Mouse (Mus musculus) hindbrain, postnatal 0 days (tissue): ENCODE results near the gene Mxra7. TPM values are rescaled to one million over a fixed set of nuclear protein-coding genes. Genes with fewer than 3 reads are reported as not detected.

ENCODE experiments used
- ATAC-seq: fragments of 200-750 bp; cut with Nextera tagmentation; 2 replicates; pipeline ENCODE4 v1.8.0; 2017; ENCODE audit warnings: mild to moderate bottlenecking, moderate TSS enrichment, moderate library complexity
- DNase-seq: peaks from one replicate; pipeline ENCODE4 v3.0.0-alpha.2; 2015; ENCODE audit warnings: low spot score
- H3K27ac ChIP-seq: fragments of 300-500 bp; sonication (generic); 2 replicates; pipeline ENCODE4 v1.5.1; 2014; ENCODE audit warnings: mild to moderate bottlenecking
- H3K27me3 ChIP-seq: fragments of 300-500 bp; sonication (generic); 2 replicates; pipeline ENCODE4 v1.6.1; 2014; ENCODE audit warnings: low read length, mixed read lengths; ENCODE audit not compliant: insufficient read depth
- H3K36me3 ChIP-seq: fragments of 300-500 bp; sonication (generic); 2 replicates; pipeline ENCODE4 v1.6.1; 2014; ENCODE audit warnings: low read length, mixed read lengths; ENCODE audit not compliant: insufficient read depth
- H3K4me1 ChIP-seq: fragments of 300-500 bp; sonication (generic); 2 replicates; pipeline ENCODE4 v1.6.1; 2014; ENCODE audit warnings: antibody characterized with exemption, low read length, mixed read lengths; ENCODE audit not compliant: insufficient read depth
- H3K4me2 ChIP-seq: fragments of 300-500 bp; sonication (generic); 2 replicates; pipeline ENCODE4 v1.6.1; 2014; ENCODE audit warnings: low read depth, mild to moderate bottlenecking, low read length, moderate library complexity, mixed read lengths
- H3K4me3 ChIP-seq: fragments of 300-500 bp; sonication (generic); 2 replicates; pipeline ENCODE4 v1.5.1; 2014; ENCODE audit warnings: low read length
- H3K9ac ChIP-seq: fragments of 300-500 bp; sonication (generic); replicated peaks from 2 replicates; pipeline ENCODE4 v1.6.1; 2014; ENCODE audit warnings: mild to moderate bottlenecking, low read length, moderate library complexity, mixed read lengths
- H3K9me3 ChIP-seq: fragments of 300-500 bp; sonication (generic); 2 replicates; pipeline ENCODE4 v1.6.1; 2016; ENCODE audit warnings: low read length, mixed read lengths
- CTCF ChIP-seq: IDR thresholded peaks from 2 replicates; pipeline ENCODE4 v1.5.1; 2016; ENCODE audit warnings: antibody characterized with exemption, control low read depth, low read depth
- WGBS: fragments of 180-500 bp; shearing (Covaris S2); extraction: QIAGEN DNeasy Blood & Tissue Kit; methylation state at CpG from one replicate; pipeline ENCODE4 v1.1.7; 2014; 5-methylcytosine and 5-hydroxymethylcytosine counted together
- polyA plus RNA-seq: library from polyadenylated mRNA; unstranded; fragments of >200 nt; fragmentation: Nextera tagmentation; extraction: Ambion mirVana; gene quantifications from 2 replicates; pipeline ENCODE4 v1.2.1, GENCODE M21; 2015
- total RNA-seq: library from RNA; depleted of rRNA; stranded (reverse); fragments of >200 nt; gene quantifications from 2 replicates; pipeline ENCODE4 v1.2.3, GENCODE M21; 2014; rRNA removed

Gene Mxra7
- 36.6 and 38.3 TPM in 2 replicates for total RNA-seq
- polyA plus RNA-seq: 41.9 and 50.2 TPM in 2 replicates

- peak within 1 kb of the TSS; percentile 76 for H3K27ac ChIP-seq
- H3K9me3 ChIP-seq: no peaks in the 10 kb centered on the region
- peaks cover 18% of the 10 kb centered on the region for H3K4me1 ChIP-seq
- H3K36me3 ChIP-seq: no peaks in the 10 kb centered on the region
- DNase-seq (peak; percentile 82), ATAC-seq (peak; percentile 59)
- peak within 1 kb of the TSS; percentile 80 for H3K4me2 ChIP-seq
- TF ChIP-seq CTCF: no peak
- H3K4me3 ChIP-seq: peak within 1 kb of the TSS; percentile 68
- 1% methylated on average over 50 of the region's 71 CpGs for WGBS
- H3K27me3 ChIP-seq: no peaks in the 10 kb centered on the region
- peak within 1 kb of the TSS; percentile 69 for H3K9ac ChIP-seq
Measured at GRCm38 (mm10) chr11:116827534-116828165, at the start of gene Mxra7. Gene Mxra7, minus strand, starts transcription at chr11:116828046.

GRCm38 (mm10) chr11:116873987-116874386 lies 46.1 kb upstream of the Mxra7 start:
- Histone ChIP-seq H3K9ac (no peak overlapping the region), H3K27me3 (no peaks in the 10 kb centered on the region), H3K4me2 (no peak overlapping the region), H3K9me3 (no peaks in the 10 kb centered on the region), H3K4me3 (no peak overlapping the region), H3K4me1 (no peaks in the 10 kb centered on the region), H3K36me3 (peaks cover 33% of the 10 kb centered on the region), H3K27ac (no peak overlapping the region)
- DNase-seq (no peak), ATAC-seq (no peak)
- TF ChIP-seq CTCF: no peak
- WGBS: 83% methylated on average over 20 of the region's 20 CpGs

GRCm38 (mm10) chr11:116871538-116871937 lies 43.7 kb upstream of the Mxra7 start:
- Histone ChIP-seq H3K36me3 (peaks cover 35% of the 10 kb centered on the region), H3K4me2 (no peak overlapping the region), H3K4me3 (no peak overlapping the region), H3K9ac (no peak overlapping the region), H3K4me1 (no peaks in the 10 kb centered on the region), H3K27me3 (no peaks in the 10 kb centered on the region), H3K27ac (no peak overlapping the region), H3K9me3 (no peaks in the 10 kb centered on the region)
- TF ChIP-seq CTCF: no peak
- 87% methylated on average over 9 of the region's 9 CpGs for WGBS
- no peak for DNase-seq
- ATAC-seq: no peak

- H3K9me3 ChIP-seq: no peaks in the 10 kb centered on the region
- no peak overlapping the region for H3K4me2 ChIP-seq
- DNase-seq (no peak), ATAC-seq (no peak)
- no peak overlapping the region for H3K27ac ChIP-seq
- no peak overlapping the region for H3K9ac ChIP-seq
- H3K4me1 ChIP-seq: no peaks in the 10 kb centered on the region
- H3K27me3 ChIP-seq: no peaks in the 10 kb centered on the region
- TF ChIP-seq CTCF: no peak
- 83% methylated on average over 4 of the region's 4 CpGs for WGBS
- H3K36me3 ChIP-seq: peaks cover 52% of the 10 kb centered on the region
- H3K4me3 ChIP-seq: no peak overlapping the region
Measured at GRCm38 (mm10) chr11:116869641-116870040, 41.8 kb upstream of the Mxra7 start.

- H3K27ac ChIP-seq: no peak overlapping the region
- TF ChIP-seq CTCF: no peak
- no peak overlapping the region for H3K4me3 ChIP-seq
- DNase-seq: no peak
- ATAC-seq: no peak
- H3K4me1 ChIP-seq: no peaks in the 10 kb centered on the region
- H3K9me3 ChIP-seq: no peaks in the 10 kb centered on the region
- WGBS: 94% methylated on average over 8 of the region's 8 CpGs
- H3K9ac ChIP-seq: no peak overlapping the region
- H3K4me2 ChIP-seq: no peak overlapping the region
- peaks cover 52% of the 10 kb centered on the region for H3K36me3 ChIP-seq
- no peaks in the 10 kb centered on the region for H3K27me3 ChIP-seq
Measured at GRCm38 (mm10) chr11:116869223-116869622, 41.4 kb upstream of the Mxra7 start.

GRCm38 (mm10) chr11:116868129-116868528 lies 40.3 kb upstream of the Mxra7 start:
- Histone ChIP-seq H3K9ac (no peak overlapping the region), H3K36me3 (peaks cover 52% of the 10 kb centered on the region), H3K4me2 (no peak overlapping the region), H3K4me1 (no peaks in the 10 kb centered on the region), H3K9me3 (no peaks in the 10 kb centered on the region), H3K4me3 (no peak overlapping the region), H3K27ac (no peak overlapping the region), H3K27me3 (no peaks in the 10 kb centered on the region)
- DNase-seq (no peak), ATAC-seq (no peak)
- WGBS: 79% methylated on average over 3 of the region's 3 CpGs
- TF ChIP-seq CTCF: no peak

GRCm38 (mm10) chr11:116865945-116866585 lies 38.2 kb upstream of the Mxra7 start:
- Histone ChIP-seq H3K36me3 (peaks cover 50% of the 10 kb centered on the region), H3K27ac (no peak overlapping the region), H3K9ac (no peak overlapping the region), H3K27me3 (no peaks in the 10 kb centered on the region), H3K9me3 (no peaks in the 10 kb centered on the region), H3K4me3 (no peak overlapping the region), H3K4me2 (no peak overlapping the region), H3K4me1 (no peaks in the 10 kb centered on the region)
- no peak for TF ChIP-seq CTCF
- ATAC-seq (0 out of 2 replicates have a peak, but pooled peaks have one; percentile 18), DNase-seq (no peak)
- 75% methylated on average over 12 of the region's 12 CpGs for WGBS
